Mouse (Mus musculus) midbrain, embryonic 16.5 days (tissue): ENCODE data around the gene Coro2a. TPM values are rescaled to one million over a fixed set of nuclear protein-coding genes. Genes with fewer than 3 reads are reported as not detected.

Source experiments
- ATAC-seq: fragments of 200-750 bp; cut with Nextera tagmentation; 2 replicates; pipeline ENCODE4 v1.8.0; 2017; ENCODE audit warnings: moderate TSS enrichment
- H3K27ac ChIP-seq: fragments of 300-500 bp; sonication (generic); 2 replicates; pipeline ENCODE4 v1.5.1; 2014; ENCODE audit warnings: mild to moderate bottlenecking, low read length, mixed read lengths
- H3K27me3 ChIP-seq: fragments of 300-500 bp; sonication (generic); 2 replicates; pipeline ENCODE4 v1.6.1; 2014; ENCODE audit warnings: low read depth, low read length, mixed read lengths; ENCODE audit not compliant: control insufficient read depth, insufficient read depth
- H3K36me3 ChIP-seq: fragments of 300-500 bp; sonication (generic); 2 replicates; pipeline ENCODE4 v1.6.1; 2014; ENCODE audit warnings: mild to moderate bottlenecking, low read length, moderate library complexity, mixed read lengths; ENCODE audit not compliant: control insufficient read depth, insufficient read depth
- H3K4me1 ChIP-seq: fragments of 300-500 bp; sonication (generic); 2 replicates; pipeline ENCODE4 v1.6.1; 2014; ENCODE audit warnings: mild to moderate bottlenecking, low read length, mixed read lengths; ENCODE audit not compliant: control insufficient read depth, insufficient read depth
- H3K4me2 ChIP-seq: fragments of 300-500 bp; sonication (generic); 2 replicates; pipeline ENCODE4 v1.6.1; 2014; ENCODE audit warnings: mild to moderate bottlenecking, low read length, mixed read lengths
- H3K4me3 ChIP-seq: fragments of 300-500 bp; sonication (generic); 2 replicates; pipeline ENCODE4 v1.5.1; 2014; ENCODE audit warnings: low read depth, mild to moderate bottlenecking, low read length, moderate library complexity, mixed read lengths
- H3K9ac ChIP-seq: fragments of 300-500 bp; sonication (generic); 2 replicates; pipeline ENCODE4 v1.6.1; 2014; ENCODE audit warnings: low read depth, low read length, mixed read lengths
- H3K9me3 ChIP-seq: fragments of 300-500 bp; sonication (generic); replicated peaks from 2 replicates; pipeline ENCODE4 v1.6.1; 2014; ENCODE audit warnings: mild to moderate bottlenecking, low read length, mixed read lengths; ENCODE audit not compliant: control insufficient read depth, poor library complexity, severe bottlenecking
- WGBS: fragments of 180-500 bp; shearing (Covaris S2); extraction: QIAGEN DNeasy Blood & Tissue Kit; methylation state at CpG from one replicate; pipeline ENCODE4 v1.1.7; 2014; 5-methylcytosine and 5-hydroxymethylcytosine counted together
- polyA plus RNA-seq: library from polyadenylated mRNA; unstranded; fragments of >200 nt; fragmentation: Nextera tagmentation; extraction: Ambion mirVana; gene quantifications from 2 replicates; pipeline ENCODE4 v1.2.1, GENCODE M21; 2015

The Coro2a gene
- polyA plus RNA-seq, 1 experiment from 2014 or later: 8.2 TPM

- 81% methylated on average over 8 of the region's 8 CpGs for WGBS
- Histone ChIP-seq H3K9ac (no peak overlapping the region), H3K27ac (no peak overlapping the region)
Measured at GRCm38 (mm10) chr4:46620946-46621345, 18.9 kb upstream of the Coro2a start.

GRCm38 (mm10) chr4:46620330-46620729, 18.3 kb upstream of the Coro2a start:
- H3K36me3 ChIP-seq: no peaks in the 10 kb centered on the region
- no peaks in the 10 kb centered on the region for H3K4me1 ChIP-seq
- no peaks in the 10 kb centered on the region for H3K9me3 ChIP-seq
- H3K27me3 ChIP-seq: no peaks in the 10 kb centered on the region; the same call in 1 of the 2 replicates
- no peak overlapping the region for H3K27ac ChIP-seq
- no peak overlapping the region for H3K9ac ChIP-seq
- H3K4me3 ChIP-seq: no peak overlapping the region
- WGBS: 5% methylated on average over 23 of the region's 23 CpGs
- H3K4me2 ChIP-seq: peak overlapping the region; percentile 12; the same call in 1 of the 2 replicates
- ATAC-seq: no peak

More at GRCm38 (mm10) chr4:46620946-46621345, 18.9 kb upstream of the Coro2a start:
- Histone ChIP-seq H3K4me3 (no peak overlapping the region), H3K4me1 (no peaks in the 10 kb centered on the region), H3K36me3 (no peaks in the 10 kb centered on the region), H3K4me2 (no peak overlapping the region), H3K9me3 (no peaks in the 10 kb centered on the region), H3K27me3 (no peaks in the 10 kb centered on the region; the same call in 1 of the 2 replicates)
- no peak for ATAC-seq

- no peak overlapping the region for H3K27ac ChIP-seq
- no peak for ATAC-seq
- no peaks in the 10 kb centered on the region for H3K9me3 ChIP-seq
- no peak overlapping the region for H3K4me2 ChIP-seq
- no peak overlapping the region for H3K4me3 ChIP-seq
- no peak overlapping the region for H3K9ac ChIP-seq
- no peaks in the 10 kb centered on the region for H3K36me3 ChIP-seq
- no peaks in the 10 kb centered on the region for H3K4me1 ChIP-seq
- no peaks in the 10 kb centered on the region; the same call in 1 of the 2 replicates for H3K27me3 ChIP-seq
- 65% methylated on average over 11 of the region's 11 CpGs for WGBS
Measured at GRCm38 (mm10) chr4:46618196-46618817, 16.3 kb upstream of the Coro2a start.

GRCm38 (mm10) chr4:46617408-46617807, 15.4 kb upstream of the Coro2a start:
- no peak overlapping the region for H3K4me2 ChIP-seq
- H3K27ac ChIP-seq: no peak overlapping the region
- H3K4me3 ChIP-seq: no peak overlapping the region
- H3K27me3 ChIP-seq: no peaks in the 10 kb centered on the region; the same call in 1 of the 2 replicates
- H3K9me3 ChIP-seq: no peaks in the 10 kb centered on the region
- ATAC-seq: no peak; the same call in 1 of the 2 replicates
- no peaks in the 10 kb centered on the region for H3K36me3 ChIP-seq
- no peaks in the 10 kb centered on the region for H3K4me1 ChIP-seq
- WGBS: 75% methylated on average over 6 of the region's 6 CpGs
- H3K9ac ChIP-seq: no peak overlapping the region

GRCm38 (mm10) chr4:46614641-46615040, 12.6 kb upstream of the Coro2a start:
- Histone ChIP-seq H3K4me1 (no peaks in the 10 kb centered on the region), H3K27me3 (peaks cover 3% of the 10 kb centered on the region; the same call in 1 of the 2 replicates), H3K9me3 (no peaks in the 10 kb centered on the region), H3K4me3 (no peak overlapping the region), H3K27ac (no peak overlapping the region), H3K4me2 (no peak overlapping the region), H3K36me3 (no peaks in the 10 kb centered on the region), H3K9ac (no peak overlapping the region)
- ATAC-seq: no peak
- WGBS: 75% methylated on average over 9 of the region's 9 CpGs

- no peaks in the 10 kb centered on the region for H3K4me1 ChIP-seq
- no peak overlapping the region for H3K4me3 ChIP-seq
- H3K36me3 ChIP-seq: no peaks in the 10 kb centered on the region
- WGBS: 77% methylated on average over 12 of the region's 12 CpGs
- H3K9ac ChIP-seq: no peak overlapping the region
- no peak overlapping the region for H3K4me2 ChIP-seq
- no peaks in the 10 kb centered on the region for H3K9me3 ChIP-seq
- no peak overlapping the region for H3K27ac ChIP-seq
- no peak for ATAC-seq
- H3K27me3 ChIP-seq: peaks cover 3% of the 10 kb centered on the region; the same call in 1 of the 2 replicates
Measured at GRCm38 (mm10) chr4:46613618-46614017, 11.6 kb upstream of the Coro2a start.

- H3K36me3 ChIP-seq: no peaks in the 10 kb centered on the region
- no peaks in the 10 kb centered on the region for H3K9me3 ChIP-seq
- H3K4me2 ChIP-seq: no peak overlapping the region
- H3K9ac ChIP-seq: no peak overlapping the region
- H3K27me3 ChIP-seq: peaks cover 3% of the 10 kb centered on the region; the same call in 1 of the 2 replicates
- under 1% methylated on average over 4 of the region's 4 CpGs for WGBS
- peak; percentile 34 for ATAC-seq
- no peak overlapping the region for H3K27ac ChIP-seq
- H3K4me1 ChIP-seq: no peaks in the 10 kb centered on the region
- H3K4me3 ChIP-seq: no peak overlapping the region
Measured at GRCm38 (mm10) chr4:46611181-46611580, 9.2 kb upstream of the Coro2a start.

GRCm38 (mm10) chr4:46607601-46608000, 5.6 kb upstream of the Coro2a start:
- H3K4me1 ChIP-seq: no peaks in the 10 kb centered on the region
- no peak overlapping the region for H3K9ac ChIP-seq
- H3K4me3 ChIP-seq: no peak overlapping the region
- no peak overlapping the region for H3K27ac ChIP-seq
- no peak for ATAC-seq
- no peaks in the 10 kb centered on the region for H3K9me3 ChIP-seq
- WGBS: 65% methylated on average over 3 of the region's 3 CpGs
- no peak overlapping the region for H3K4me2 ChIP-seq
- H3K36me3 ChIP-seq: no peaks in the 10 kb centered on the region
- 0 out of 2 replicates have a peak, but pooled peaks cover 3% of the 10 kb centered on the region for H3K27me3 ChIP-seq

GRCm38 (mm10) chr4:46605451-46605850, 3.4 kb upstream of the Coro2a start:
- Histone ChIP-seq H3K4me1 (peaks cover 5% of the 10 kb centered on the region), H3K27ac (no peak overlapping the region), H3K4me3 (no peak overlapping the region), H3K9ac (no peak overlapping the region), H3K4me2 (no peak overlapping the region), H3K36me3 (no peaks in the 10 kb centered on the region), H3K9me3 (no peaks in the 10 kb centered on the region), H3K27me3 (peaks cover 3% of the 10 kb centered on the region; the same call in 1 of the 2 replicates)
- 62% methylated on average over 11 of the region's 11 CpGs for WGBS
- ATAC-seq: no peak
